Mouse (Mus musculus): Measurements from ENCODE around the gene Adamts17. TPM values are rescaled to one million over a fixed set of nuclear protein-coding genes. Genes with fewer than 3 reads are reported as not detected.

Gene Adamts17
- polyA plus RNA-seq, 1 experiment: 0.55 TPM

DNA sequence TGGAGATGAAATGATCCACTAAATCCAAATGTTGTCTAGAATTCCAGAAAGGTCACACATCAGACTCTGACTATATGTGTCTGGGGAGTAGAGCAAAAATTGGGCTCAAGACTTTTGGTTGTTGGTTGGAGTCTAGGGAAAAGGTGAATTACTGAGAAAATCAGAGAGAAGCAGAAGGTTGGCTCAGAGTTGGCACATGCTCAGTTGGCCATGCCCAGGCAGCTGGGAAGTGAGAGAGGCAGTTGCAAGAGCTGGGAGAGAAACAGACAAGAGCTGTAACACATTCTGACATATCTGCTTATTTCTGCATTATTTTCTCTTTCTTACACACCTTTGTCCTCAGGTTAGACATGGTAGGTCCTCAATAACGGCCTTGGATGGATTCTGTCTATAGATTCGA lies 209.7 kb downstream of the Adamts17 start:
- H3K9ac ChIP-seq (ENCODE audit: low read depth, poor library complexity, severe bottlenecking): no peak overlapping the region
- no peaks in the 10 kb centered on the region for H3K9me3 ChIP-seq (replicated peaks; ENCODE audit: control insufficient read depth, insufficient read depth, low read length, poor library complexity, severe bottlenecking)
- no peak overlapping the region for H3K27ac ChIP-seq (ENCODE audit: insufficient read depth, low read length)
- no peak for TF ChIP-seq POLR2A (IDR thresholded peaks at IDR 0.05; ENCODE audit: insufficient read depth, low read length)
- H3K4me1 ChIP-seq (ENCODE audit: control insufficient read depth, insufficient read depth, low read length): no peaks in the 10 kb centered on the region
- H3K4me3 ChIP-seq (ENCODE audit: low read depth, low read length): no peak overlapping the region
- no peaks in the 10 kb centered on the region for H3K36me3 ChIP-seq (ENCODE audit: control insufficient read depth, insufficient read depth, low read length, poor library complexity, severe bottlenecking)
- H3K27me3 ChIP-seq (ENCODE audit: control insufficient read depth, insufficient read depth, low read length, poor library complexity, severe bottlenecking): no peaks in the 10 kb centered on the region

DNA sequence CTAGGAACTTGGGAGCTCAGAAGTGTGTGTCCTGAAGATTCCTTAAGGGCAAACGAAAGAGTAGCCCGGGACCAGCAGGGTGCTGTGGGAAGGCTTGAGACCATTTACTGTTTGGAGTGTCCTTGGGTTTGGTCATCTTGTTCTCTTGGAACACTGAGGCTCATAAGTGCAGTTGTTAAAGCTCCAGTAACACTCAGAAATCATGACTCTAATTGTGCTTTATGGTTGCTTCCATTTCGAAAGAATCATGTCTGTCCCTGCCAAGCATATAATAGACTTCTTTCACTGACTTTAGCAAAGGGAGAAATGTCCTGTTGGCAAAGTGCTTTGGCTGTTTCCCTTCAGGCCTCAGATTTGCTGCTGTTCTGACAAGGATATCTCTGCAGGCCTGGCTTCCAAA lies 210.9 kb downstream of the Adamts17 start:
- H3K36me3 ChIP-seq (ENCODE audit: control insufficient read depth, insufficient read depth, low read length, poor library complexity, severe bottlenecking): no peaks in the 10 kb centered on the region
- no peaks in the 10 kb centered on the region for H3K9me3 ChIP-seq (replicated peaks; ENCODE audit: control insufficient read depth, insufficient read depth, low read length, poor library complexity, severe bottlenecking)
- no peak overlapping the region for H3K4me3 ChIP-seq (ENCODE audit: low read depth, low read length)
- no peaks in the 10 kb centered on the region for H3K27me3 ChIP-seq (ENCODE audit: control insufficient read depth, insufficient read depth, low read length, poor library complexity, severe bottlenecking)
- no peak overlapping the region for H3K27ac ChIP-seq (ENCODE audit: insufficient read depth, low read length)
- TF ChIP-seq CTCF (IDR thresholded peaks at IDR 0.05; ENCODE audit: low read depth, low read length): no peak
- no peak for TF ChIP-seq EP300 (IDR thresholded peaks at IDR 0.05; ENCODE audit: insufficient read depth, low read depth, low read length)
- no peak for TF ChIP-seq POLR2A (IDR thresholded peaks at IDR 0.05; ENCODE audit: insufficient read depth, low read length)
- H3K4me1 ChIP-seq (ENCODE audit: control insufficient read depth, insufficient read depth, low read length): no peaks in the 10 kb centered on the region
- no peak overlapping the region for H3K9ac ChIP-seq (ENCODE audit: low read depth, poor library complexity, severe bottlenecking)

DNA sequence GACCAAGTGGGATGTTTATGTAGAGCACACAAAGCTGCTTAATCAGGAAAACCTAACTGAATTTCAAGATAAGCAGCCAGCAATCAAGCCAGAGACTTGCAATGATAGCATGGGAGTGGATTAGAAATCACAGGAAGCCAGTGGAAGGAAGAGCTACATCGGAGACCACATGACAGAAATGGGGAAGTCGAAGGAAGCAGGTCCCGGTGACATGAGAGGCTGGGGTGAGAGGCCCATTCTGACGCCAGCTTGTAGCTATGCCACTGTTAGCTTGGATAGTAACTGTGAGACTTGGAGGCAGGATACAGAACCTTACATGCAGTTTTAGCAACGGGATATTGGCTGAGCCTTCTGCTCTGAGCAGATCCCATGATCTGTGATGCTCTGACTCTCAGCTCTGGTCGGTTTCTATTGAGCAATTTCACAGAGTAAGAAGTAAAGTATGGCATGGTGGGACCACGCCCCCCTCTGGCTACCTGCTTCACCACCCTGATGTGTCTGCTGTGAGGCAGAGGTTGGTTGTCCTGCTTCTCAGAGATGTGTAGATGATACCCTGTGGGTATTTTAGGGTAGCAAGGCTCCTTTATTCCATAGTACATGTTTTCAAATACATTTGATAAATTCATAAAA lies 211.7 kb downstream of the Adamts17 start:
- no peak for TF ChIP-seq CTCF (IDR thresholded peaks at IDR 0.05; ENCODE audit: low read depth, low read length)
- TF ChIP-seq POLR2A (IDR thresholded peaks at IDR 0.05; ENCODE audit: insufficient read depth, low read length): no peak
- TF ChIP-seq EP300 (IDR thresholded peaks at IDR 0.05; ENCODE audit: insufficient read depth, low read depth, low read length): no peak
- Histone ChIP-seq H3K36me3 (ENCODE audit: control insufficient read depth, insufficient read depth, low read length, poor library complexity, severe bottlenecking) (no peaks in the 10 kb centered on the region), H3K27me3 (ENCODE audit: control insufficient read depth, insufficient read depth, low read length, poor library complexity, severe bottlenecking) (no peaks in the 10 kb centered on the region), H3K9me3 (replicated peaks; ENCODE audit: control insufficient read depth, insufficient read depth, low read length, poor library complexity, severe bottlenecking) (no peaks in the 10 kb centered on the region), H3K4me3 (ENCODE audit: low read depth, low read length) (no peak overlapping the region), H3K4me1 (ENCODE audit: control insufficient read depth, insufficient read depth, low read length) (no peaks in the 10 kb centered on the region), H3K27ac (ENCODE audit: insufficient read depth, low read length) (no peak overlapping the region), H3K9ac (ENCODE audit: low read depth, poor library complexity, severe bottlenecking) (no peak overlapping the region)

DNA sequence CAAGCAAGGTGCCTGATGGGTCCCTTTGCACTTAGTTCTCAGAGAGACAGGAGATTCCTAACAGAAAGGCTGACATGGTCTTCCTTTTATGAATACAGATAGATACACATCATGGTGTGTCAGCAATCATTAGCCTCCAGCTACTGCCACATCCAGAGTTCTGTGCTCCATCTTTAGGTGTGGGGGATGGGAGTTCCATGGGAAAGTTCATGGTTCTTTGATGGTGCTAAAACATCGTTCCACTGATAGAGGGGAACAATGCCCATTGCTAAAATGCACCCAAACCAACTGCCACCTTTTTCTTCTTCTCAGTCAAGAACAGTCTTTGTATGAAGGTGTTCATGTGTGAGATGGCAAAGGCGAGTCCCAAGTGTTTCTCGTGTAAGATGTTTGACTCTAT lies 215.3 kb downstream of the Adamts17 start:
- Histone ChIP-seq H3K36me3 (ENCODE audit: control insufficient read depth, insufficient read depth, low read length, poor library complexity, severe bottlenecking) (no peaks in the 10 kb centered on the region), H3K4me3 (ENCODE audit: low read depth, low read length) (no peak overlapping the region), H3K9me3 (replicated peaks; ENCODE audit: control insufficient read depth, insufficient read depth, low read length, poor library complexity, severe bottlenecking) (no peaks in the 10 kb centered on the region), H3K27me3 (ENCODE audit: control insufficient read depth, insufficient read depth, low read length, poor library complexity, severe bottlenecking) (no peaks in the 10 kb centered on the region), H3K27ac (ENCODE audit: insufficient read depth, low read length) (no peak overlapping the region), H3K4me1 (ENCODE audit: control insufficient read depth, insufficient read depth, low read length) (no peaks in the 10 kb centered on the region), H3K9ac (ENCODE audit: low read depth, poor library complexity, severe bottlenecking) (no peak overlapping the region)
- TF ChIP-seq CTCF (IDR thresholded peaks at IDR 0.05; ENCODE audit: low read depth, low read length) (no peak), EP300 (IDR thresholded peaks at IDR 0.05; ENCODE audit: insufficient read depth, low read depth, low read length) (no peak), POLR2A (IDR thresholded peaks at IDR 0.05; ENCODE audit: insufficient read depth, low read length) (no peak)

DNA sequence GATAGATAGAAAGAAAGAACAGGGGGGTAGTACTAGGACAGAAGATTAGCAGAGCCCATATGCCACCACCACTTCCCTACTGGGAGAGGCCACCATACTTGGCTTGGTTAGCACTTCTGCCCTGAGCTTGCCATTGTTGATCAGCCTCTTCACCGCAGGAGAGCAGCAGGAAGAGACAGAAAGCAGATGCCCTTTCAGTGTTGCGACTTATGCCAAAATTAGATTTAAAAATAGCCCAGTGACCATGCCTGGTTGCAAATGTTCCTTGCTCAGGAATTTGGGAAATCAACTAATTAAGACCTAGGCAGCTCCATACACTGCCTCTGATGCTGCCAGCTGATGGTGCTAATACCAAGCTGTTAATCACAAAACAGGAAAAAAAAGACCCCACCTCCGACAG lies 216.0 kb downstream of the Adamts17 start:
- no peak overlapping the region for H3K27ac ChIP-seq (ENCODE audit: insufficient read depth, low read length)
- no peaks in the 10 kb centered on the region for H3K27me3 ChIP-seq (ENCODE audit: control insufficient read depth, insufficient read depth, low read length, poor library complexity, severe bottlenecking)
- no peaks in the 10 kb centered on the region for H3K4me1 ChIP-seq (ENCODE audit: control insufficient read depth, insufficient read depth, low read length)
- no peak overlapping the region for H3K9ac ChIP-seq (ENCODE audit: low read depth, poor library complexity, severe bottlenecking)
- no peak for TF ChIP-seq CTCF (IDR thresholded peaks at IDR 0.05; ENCODE audit: low read depth, low read length)
- TF ChIP-seq POLR2A (IDR thresholded peaks at IDR 0.05; ENCODE audit: insufficient read depth, low read length): no peak
- no peak for TF ChIP-seq EP300 (IDR thresholded peaks at IDR 0.05; ENCODE audit: insufficient read depth, low read depth, low read length)
- no peak overlapping the region for H3K4me3 ChIP-seq (ENCODE audit: low read depth, low read length)
- no peaks in the 10 kb centered on the region for H3K36me3 ChIP-seq (ENCODE audit: control insufficient read depth, insufficient read depth, low read length, poor library complexity, severe bottlenecking)
- no peaks in the 10 kb centered on the region for H3K9me3 ChIP-seq (replicated peaks; ENCODE audit: control insufficient read depth, insufficient read depth, low read length, poor library complexity, severe bottlenecking)

DNA sequence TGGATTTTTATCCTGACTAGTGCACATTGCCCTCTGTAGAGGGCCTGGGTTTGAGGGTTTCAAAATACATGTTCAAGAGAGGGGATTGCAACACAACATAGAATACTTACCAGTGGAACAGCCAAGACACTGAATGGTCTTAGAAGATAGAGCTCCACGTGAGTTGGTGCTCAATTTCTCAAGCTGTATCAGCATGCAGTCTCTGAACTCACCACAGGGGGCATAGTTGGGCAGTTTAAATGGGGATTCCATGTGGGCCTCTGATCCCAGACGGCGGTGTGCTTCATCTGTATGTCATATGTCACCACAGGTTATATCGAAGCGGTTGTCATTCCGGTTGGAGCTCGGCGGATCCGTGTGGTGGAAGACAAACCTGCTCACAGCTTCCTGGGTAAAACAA lies 222.2 kb downstream of the Adamts17 start:
- Histone ChIP-seq H3K9me3 (replicated peaks; ENCODE audit: control insufficient read depth, insufficient read depth, low read length, poor library complexity, severe bottlenecking) (no peaks in the 10 kb centered on the region), H3K36me3 (ENCODE audit: control insufficient read depth, insufficient read depth, low read length, poor library complexity, severe bottlenecking) (no peaks in the 10 kb centered on the region), H3K27me3 (ENCODE audit: control insufficient read depth, insufficient read depth, low read length, poor library complexity, severe bottlenecking) (no peaks in the 10 kb centered on the region), H3K4me1 (ENCODE audit: control insufficient read depth, insufficient read depth, low read length) (no peaks in the 10 kb centered on the region), H3K4me3 (ENCODE audit: low read depth, low read length) (no peak overlapping the region), H3K27ac (ENCODE audit: insufficient read depth, low read length) (no peak overlapping the region), H3K9ac (ENCODE audit: low read depth, poor library complexity, severe bottlenecking) (no peak overlapping the region)
- TF ChIP-seq CTCF (IDR thresholded peaks at IDR 0.05; ENCODE audit: low read depth, low read length) (peak; percentile 12), POLR2A (IDR thresholded peaks at IDR 0.05; ENCODE audit: insufficient read depth, low read length) (no peak), EP300 (IDR thresholded peaks at IDR 0.05; ENCODE audit: insufficient read depth, low read depth, low read length) (no peak)

Measured in ES-Bruce4 (cell line).